Mouse (Mus musculus): ENCODE data around the gene Kif26a.

- TF ChIP-seq CTCF (IDR thresholded peaks at IDR 0.05; ENCODE audit: insufficient read depth, low read depth, low read length) (no peak), POLR2A (IDR thresholded peaks at IDR 0.05; ENCODE audit: insufficient read depth, low read depth, low read length) (no peak)
Measured at GRCm38 (mm10) chr12:112106541-112106971, 39.5 kb upstream of the Kif26a start, which contains the start of gene Aspg.

Data from olfactory bulb, adult 2 months (tissue).